Mouse (Mus musculus): ENCODE data around the gene Cpn2.

GRCm38 (mm10) chr16:30310171-30310515, 42.8 kb upstream of the Cpn2 start:
- TF ChIP-seq USF1 (IDR thresholded peaks at IDR 0.05; ENCODE audit: low read depth, low read length): no peak
- TF ChIP-seq TBP (conservative IDR thresholded peaks at IDR 0.05; ENCODE audit: low read depth, low read length): no peak
- no peak for TF ChIP-seq POLR2A (IDR thresholded peaks at IDR 0.05; ENCODE audit: low read depth, low read length)
- TF ChIP-seq POLR2AphosphoS2 (IDR thresholded peaks at IDR 0.05; ENCODE audit: low read depth, low read length): no peak; the same call in 1 of the 2 replicates
- no peak for TF ChIP-seq MAX (IDR thresholded peaks at IDR 0.05; ENCODE audit: low read length)
- TF ChIP-seq CTCF (conservative IDR thresholded peaks at IDR 0.05 in 1 of 2, IDR thresholded peaks at IDR 0.05 in 1 of 2; ENCODE audit: low read depth in 2 of 2, low read length in 2 of 2): no peak
- no peak for TF ChIP-seq USF2 (conservative IDR thresholded peaks at IDR 0.05; ENCODE audit: low read depth, low read length)
